In the genomic region with DNA sequence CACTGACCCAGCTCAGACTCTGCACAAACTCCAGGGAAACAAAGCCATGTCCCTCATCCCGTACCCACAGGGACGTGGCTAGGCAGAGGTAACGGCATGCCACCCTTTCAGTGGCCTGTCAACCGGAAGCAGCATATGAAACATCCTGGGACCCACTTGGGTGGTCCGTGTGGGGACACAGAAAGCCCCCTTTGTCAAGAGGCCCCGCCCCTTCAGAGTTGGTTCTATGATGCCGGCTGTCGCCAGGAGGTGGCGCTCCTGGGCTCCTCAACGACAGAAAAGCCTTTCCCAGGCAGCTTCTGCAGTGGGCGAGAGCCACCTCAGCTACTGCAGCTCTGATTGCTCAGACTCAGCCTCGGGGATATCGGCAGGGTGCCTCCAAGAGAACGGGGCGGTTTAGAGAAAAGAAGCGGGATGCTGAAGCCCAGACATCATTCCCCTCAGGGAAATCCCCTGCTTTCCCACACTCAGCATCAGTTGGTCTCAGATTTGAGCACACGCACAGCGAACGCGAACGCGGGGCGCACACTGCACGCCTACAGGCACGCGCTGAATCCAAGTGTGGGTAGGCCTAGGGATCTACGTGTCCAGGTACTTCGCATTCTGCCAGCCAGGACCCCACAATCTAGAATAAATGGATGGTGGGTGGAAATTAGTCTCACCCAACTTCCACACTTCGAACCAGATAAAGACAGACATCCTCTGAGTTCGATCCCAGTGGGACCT, we compare ENCODE assay signal across 8 mouse cellular contexts. TPM values are rescaled to one million over a fixed set of nuclear protein-coding genes. Genes with fewer than 3 reads are reported as not detected.
DNase-seq lines count a peak whose midpoint lies in the region; ATAC-seq and TF ChIP-seq lines count a peak whose summit lies in the region.

No protein-coding gene starts in this region.

- H3K36me3 ChIP-seq in hindbrain, postnatal 0 days (ENCODE audit: insufficient read depth, low read length): no peaks in the 10 kb centered on the region

- peak overlapping the region; percentile 58 for H3K4me2 ChIP-seq in hindbrain, postnatal 0 days (ENCODE audit: low read depth, low read length)

- ATAC-seq in hindbrain, postnatal 0 days: peak; percentile 87
- ATAC-seq in megakaryocyte-erythroid progenitor cell, adult 5-6 weeks (replicated peaks; ENCODE audit: low FRiP score, low TSS enrichment, poor library complexity, severe bottlenecking): peak; percentile 77

- 6% methylated on average over 30 of the region's 30 CpGs for WGBS in hindbrain, postnatal 0 days

- peaks cover 10% of the 10 kb centered on the region; the same call in 1 of the 2 replicates for H3K4me1 ChIP-seq in hindbrain, postnatal 0 days (ENCODE audit: insufficient read depth, low read length)

- DNase-seq in T-cell, adult 2 months (ENCODE audit: low spot score): peak; percentile 79
- peak; percentile 87 to 96 for DNase-seq in cerebellum, postnatal 4 days (ENCODE audit: low spot score in 2 of 2)
- DNase-seq in gastrocnemius, adult 8-10 months (ENCODE audit: low spot score in 2 of 2): peak; percentile 28 to 59
- peak; percentile 94 for DNase-seq in hindbrain, postnatal 0 days (ENCODE audit: low spot score)
- DNase-seq in left cerebral cortex, adult 18-20 months (ENCODE audit: low spot score in 2 of 2): peak; percentile 86 to 88
- DNase-seq in right cerebral cortex, postnatal 25 days: peak; percentile 82
- peak; percentile 53 to 72 for DNase-seq in urinary bladder, postnatal 36 days (ENCODE audit: low spot score in 2 of 2)

- H3K4me3 ChIP-seq in hindbrain, postnatal 0 days (ENCODE audit: low read length): peak overlapping the region; percentile 16

- no peaks in the 10 kb centered on the region for H3K9me3 ChIP-seq in hindbrain, postnatal 0 days (ENCODE audit: low read length)

- H3K27ac ChIP-seq in hindbrain, postnatal 0 days: peak overlapping the region; percentile 78

- 0 out of 2 replicates have a peak overlapping the region, but pooled peaks have one; percentile 30 for H3K9ac ChIP-seq in hindbrain, postnatal 0 days (replicated peaks; ENCODE audit: low read length)

- H3K27me3 ChIP-seq in hindbrain, postnatal 0 days (ENCODE audit: insufficient read depth, low read length): no peaks in the 10 kb centered on the region

- TF ChIP-seq CTCF in hindbrain, postnatal 0 days (IDR thresholded peaks at IDR 0.05; ENCODE audit: low read depth): peak; percentile 94

RNA-seq across cellular contexts. Expression of gene Enpp7, which starts 10.7 kb away (rescaled TPM):
- not detected for total RNA-seq in gastrocnemius, adult 8-10 months (2022)
- total RNA-seq in hindbrain, postnatal 0 days (2014; rRNA removed): not detected in 2 replicates
- polyA plus RNA-seq in hindbrain, postnatal 0 days (2015; fragmentation: Nextera tagmentation; extraction: Ambion mirVana): not detected in 2 replicates
- total RNA-seq in left cerebral cortex, adult 18-20 months (2021): not detected
- not detected in 2 replicates for total RNA-seq in megakaryocyte-erythroid progenitor cell, adult 5-6 weeks (2014; fragmentation: Nextera tagmentation)
- total RNA-seq in megakaryocyte-erythroid progenitor cell, adult 5-6 weeks (2017): not detected in 2 replicates

RNA-seq across cellular contexts. Expression of gene Cbx2, which starts 24.1 kb away (rescaled TPM):
- total RNA-seq in gastrocnemius, adult 8-10 months (2022): 1 to 10 TPM in 1 of 4 experiments, under 1 TPM in 3; 0.29 to 1.1 (median 0.68) TPM
- total RNA-seq in hindbrain, postnatal 0 days (2014; rRNA removed): 14.6 and 18.9 TPM in 2 replicates
- 7.0 and 7.4 TPM in 2 replicates for polyA plus RNA-seq in hindbrain, postnatal 0 days (2015; fragmentation: Nextera tagmentation; extraction: Ambion mirVana)
- total RNA-seq in left cerebral cortex, adult 18-20 months (2021): 1 to 10 TPM; 1.8 to 2.2 TPM
- total RNA-seq in megakaryocyte-erythroid progenitor cell, adult 5-6 weeks (2014; fragmentation: Nextera tagmentation): 9.7 and 10.4 TPM in 2 replicates
- 6.2 and 6.4 TPM in 2 replicates for total RNA-seq in megakaryocyte-erythroid progenitor cell, adult 5-6 weeks (2017)

RNA-seq across cellular contexts. Expression of gene Cbx8, which starts 42.1 kb away (rescaled TPM):
- total RNA-seq in gastrocnemius, adult 8-10 months (2022): 1 to 10 TPM; 1.1 to 3.3 (median 2.5) TPM
- 10.0 and 11.4 TPM in 2 replicates for total RNA-seq in hindbrain, postnatal 0 days (2014; rRNA removed)
- polyA plus RNA-seq in hindbrain, postnatal 0 days (2015; fragmentation: Nextera tagmentation; extraction: Ambion mirVana): 6.5 and 7.6 TPM in 2 replicates
- total RNA-seq in left cerebral cortex, adult 18-20 months (2021): 10 to 100 TPM in 1 of 2 experiments, 1 to 10 TPM in 1; 8.3 to 13.3 TPM
- total RNA-seq in megakaryocyte-erythroid progenitor cell, adult 5-6 weeks (2014; fragmentation: Nextera tagmentation): 1.3 and 2.2 TPM in 2 replicates
- 0.70 and 1.2 TPM in 2 replicates for total RNA-seq in megakaryocyte-erythroid progenitor cell, adult 5-6 weeks (2017)

Comparison
In these comparisons a context has a peak if more than half of its experiments do, and no peak if none do; other contexts are left out.
1. Peak in every context shown above with its lines: DNase-seq, ATAC-seq, H3K4me3 ChIP-seq and H3K27ac ChIP-seq.
2. DNase-seq: peak in every context shown above with its lines; median percentile 94 in hindbrain, postnatal 0 days; 92 in cerebellum, postnatal 4 days; 87 in left cerebral cortex, adult 18-20 months; 82 in right cerebral cortex, postnatal 25 days; 79 in T-cell, adult 2 months; 62 in urinary bladder, postnatal 36 days; 44 in gastrocnemius, adult 8-10 months.